Mouse (Mus musculus): ENCODE data around the gene Dirc2. TPM values are rescaled to one million over a fixed set of nuclear protein-coding genes. Genes with fewer than 3 reads are reported as not detected.
A peak's percentile ranks its signal among the peaks of the same experiment; 100 is the strongest.

Dirc2 gene
- polyA plus RNA-seq, 1 experiment from 2014 or later, result 11.1 TPM

GRCm38 (mm10) chr16:35681327-35682108 lies 87.6 kb downstream of the Dirc2 start:
- no peak; the same call in 1 of the 2 replicates for ATAC-seq (ENCODE audit: extremely low read depth, insufficient number of reproducible peaks, low FRiP score, low TSS enrichment)
- no peaks in the 10 kb centered on the region for H3K27me3 ChIP-seq (replicated peaks)
- H3K27ac ChIP-seq (replicated peaks), result peak overlapping the region; percentile 68
- peak overlapping the region; percentile 21; the same call in 1 of the 2 replicates for H3K9ac ChIP-seq
- H3K9me3 ChIP-seq, result no peaks in the 10 kb centered on the region
- WGBS, result 54% methylated on average over 17 of the region's 17 CpGs
- H3K4me3 ChIP-seq, result no peak overlapping the region
- peaks cover 15% of the 10 kb centered on the region for H3K4me1 ChIP-seq
- H3K4me2 ChIP-seq, result no peak overlapping the region
- no peaks in the 10 kb centered on the region for H3K36me3 ChIP-seq

- no peaks in the 10 kb centered on the region for H3K9me3 ChIP-seq
- no peak overlapping the region for H3K4me2 ChIP-seq
- WGBS, result 13% methylated on average over 3 of the region's 3 CpGs
- peaks cover 15% of the 10 kb centered on the region for H3K4me1 ChIP-seq
- H3K27ac ChIP-seq (replicated peaks), result no peak overlapping the region
- H3K9ac ChIP-seq, result no peak overlapping the region
- ATAC-seq (ENCODE audit: extremely low read depth, insufficient number of reproducible peaks, low FRiP score, low TSS enrichment), result no peak
- H3K36me3 ChIP-seq, result no peaks in the 10 kb centered on the region
- no peak overlapping the region for H3K4me3 ChIP-seq
- H3K27me3 ChIP-seq (replicated peaks), result no peaks in the 10 kb centered on the region
These were observed 90.7 kb downstream of the Dirc2 start for GRCm38 (mm10) chr16:35678476-35678875.

- no peaks in the 10 kb centered on the region for H3K27me3 ChIP-seq (replicated peaks)
- H3K9me3 ChIP-seq, result no peaks in the 10 kb centered on the region
- WGBS, result 32% methylated on average over 8 of the region's 8 CpGs
- H3K4me3 ChIP-seq, result no peak overlapping the region
- no peak for ATAC-seq (ENCODE audit: extremely low read depth, insufficient number of reproducible peaks, low FRiP score, low TSS enrichment)
- peaks cover 15% of the 10 kb centered on the region for H3K4me1 ChIP-seq
- H3K36me3 ChIP-seq, result no peaks in the 10 kb centered on the region
- no peak overlapping the region for H3K4me2 ChIP-seq
- H3K9ac ChIP-seq, result no peak overlapping the region
- H3K27ac ChIP-seq (replicated peaks), result no peak overlapping the region
These were observed 91.5 kb downstream of the Dirc2 start for GRCm38 (mm10) chr16:35677511-35678113.

DNA sequence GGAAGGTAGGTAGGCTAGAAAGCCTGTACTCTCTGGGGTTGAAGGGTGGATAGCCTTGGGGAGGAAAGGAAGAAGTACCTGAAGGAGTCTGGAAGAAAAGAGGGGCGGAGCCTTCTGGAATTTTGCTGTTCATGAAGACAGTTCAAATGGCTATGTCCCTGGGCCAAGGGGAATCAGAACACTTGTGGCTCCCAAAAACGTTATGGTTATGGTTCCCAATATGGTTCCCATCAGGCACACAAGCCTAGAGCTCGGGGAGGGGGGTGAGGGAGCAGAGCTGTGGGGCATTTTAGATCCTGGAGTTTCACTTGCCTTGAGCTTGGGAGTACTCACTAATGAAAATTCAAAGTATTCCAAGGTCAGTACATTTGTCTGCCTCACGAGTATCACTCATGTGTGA lies 104.3 kb downstream of the Dirc2 start:
- Histone ChIP-seq H3K4me2 (no peak overlapping the region), H3K4me3 (no peak overlapping the region), H3K9me3 (no peaks in the 10 kb centered on the region), H3K4me1 (peaks cover 7% of the 10 kb centered on the region), H3K27ac (replicated peaks) (no peak overlapping the region), H3K27me3 (replicated peaks) (peaks cover 42% of the 10 kb centered on the region), H3K36me3 (no peaks in the 10 kb centered on the region), H3K9ac (no peak overlapping the region)
- 72% methylated on average over 4 of the region's 4 CpGs for WGBS
- no peak for ATAC-seq (ENCODE audit: extremely low read depth, insufficient number of reproducible peaks, low FRiP score, low TSS enrichment)

GRCm38 (mm10) chr16:35663831-35664414 lies 105.2 kb downstream of the Dirc2 start:
- H3K9ac ChIP-seq, result no peak overlapping the region
- 89% methylated on average over 9 of the region's 9 CpGs for WGBS
- ATAC-seq (ENCODE audit: extremely low read depth, insufficient number of reproducible peaks, low FRiP score, low TSS enrichment), result no peak
- H3K36me3 ChIP-seq, result no peaks in the 10 kb centered on the region
- no peaks in the 10 kb centered on the region for H3K9me3 ChIP-seq
- peaks cover 11% of the 10 kb centered on the region for H3K4me1 ChIP-seq
- peaks cover 51% of the 10 kb centered on the region for H3K27me3 ChIP-seq (replicated peaks)
- no peak overlapping the region for H3K4me2 ChIP-seq
- H3K4me3 ChIP-seq, result no peak overlapping the region
- H3K27ac ChIP-seq (replicated peaks), result no peak overlapping the region

GRCm38 (mm10) chr16:35660222-35660621 lies 108.9 kb downstream of the Dirc2 start:
- peak overlapping the region; percentile 68 for H3K9ac ChIP-seq
- no peaks in the 10 kb centered on the region for H3K9me3 ChIP-seq
- H3K4me3 ChIP-seq, result peak overlapping the region; percentile 54
- ATAC-seq (ENCODE audit: extremely low read depth, insufficient number of reproducible peaks, low FRiP score, low TSS enrichment), result no peak
- H3K4me1 ChIP-seq, result peaks cover 11% of the 10 kb centered on the region
- peaks cover 84% of the 10 kb centered on the region for H3K27me3 ChIP-seq (replicated peaks)
- WGBS, result 5% methylated on average over 36 of the region's 36 CpGs
- H3K27ac ChIP-seq (replicated peaks), result no peak overlapping the region
- H3K4me2 ChIP-seq, result peak overlapping the region; percentile 82
- no peaks in the 10 kb centered on the region for H3K36me3 ChIP-seq

GRCm38 (mm10) chr16:35653951-35654350 lies 115.2 kb downstream of the Dirc2 start:
- Histone ChIP-seq H3K27ac (replicated peaks) (no peak overlapping the region), H3K36me3 (no peaks in the 10 kb centered on the region), H3K9ac (no peak overlapping the region), H3K4me3 (no peak overlapping the region), H3K4me2 (no peak overlapping the region), H3K27me3 (replicated peaks) (peaks cover 50% of the 10 kb centered on the region), H3K9me3 (no peaks in the 10 kb centered on the region), H3K4me1 (no peaks in the 10 kb centered on the region)
- no peak for ATAC-seq (ENCODE audit: extremely low read depth, insufficient number of reproducible peaks, low FRiP score, low TSS enrichment)
- 85% methylated on average over 5 of the region's 5 CpGs for WGBS

- H3K4me1 ChIP-seq, result no peaks in the 10 kb centered on the region
- H3K27me3 ChIP-seq (replicated peaks), result peaks cover 40% of the 10 kb centered on the region
- no peak overlapping the region for H3K27ac ChIP-seq (replicated peaks)
- no peak for ATAC-seq (ENCODE audit: extremely low read depth, insufficient number of reproducible peaks, low FRiP score, low TSS enrichment)
- no peak overlapping the region for H3K4me2 ChIP-seq
- no peaks in the 10 kb centered on the region for H3K36me3 ChIP-seq
- 77% methylated on average over 3 of the region's 3 CpGs for WGBS
- H3K9ac ChIP-seq, result no peak overlapping the region
- H3K4me3 ChIP-seq, result no peak overlapping the region
- H3K9me3 ChIP-seq, result no peaks in the 10 kb centered on the region
These were observed 116.5 kb downstream of the Dirc2 start for GRCm38 (mm10) chr16:35652706-35653105.

DNA sequence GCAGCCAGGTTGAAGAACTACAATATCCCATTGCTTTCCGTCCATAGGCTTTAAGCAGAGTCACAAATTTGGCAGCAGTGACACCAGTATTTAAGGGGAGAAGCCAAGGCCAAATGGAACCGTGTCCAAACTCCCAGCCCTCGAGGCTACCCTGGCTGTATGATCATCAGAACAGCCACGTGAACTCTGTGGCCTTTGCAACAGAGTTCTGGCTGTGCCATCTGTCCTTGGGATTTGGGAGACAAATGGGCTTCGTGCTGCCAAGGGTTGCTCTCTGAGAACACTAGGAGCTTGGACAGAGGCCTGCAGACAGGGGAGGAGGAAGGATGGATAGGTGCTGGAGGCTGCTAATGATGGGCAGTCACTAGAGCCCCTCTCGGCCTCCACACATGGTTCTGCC lies 117.0 kb downstream of the Dirc2 start:
- no peak overlapping the region for H3K27ac ChIP-seq (replicated peaks)
- no peak for ATAC-seq (ENCODE audit: extremely low read depth, insufficient number of reproducible peaks, low FRiP score, low TSS enrichment)
- 51% methylated on average over 6 of the region's 6 CpGs for WGBS
- no peak overlapping the region for H3K4me3 ChIP-seq
- no peaks in the 10 kb centered on the region for H3K9me3 ChIP-seq
- H3K9ac ChIP-seq, result no peak overlapping the region
- H3K4me1 ChIP-seq, result no peaks in the 10 kb centered on the region
- H3K4me2 ChIP-seq, result no peak overlapping the region
- H3K36me3 ChIP-seq, result no peaks in the 10 kb centered on the region
- H3K27me3 ChIP-seq (replicated peaks), result peaks cover 40% of the 10 kb centered on the region

DNA sequence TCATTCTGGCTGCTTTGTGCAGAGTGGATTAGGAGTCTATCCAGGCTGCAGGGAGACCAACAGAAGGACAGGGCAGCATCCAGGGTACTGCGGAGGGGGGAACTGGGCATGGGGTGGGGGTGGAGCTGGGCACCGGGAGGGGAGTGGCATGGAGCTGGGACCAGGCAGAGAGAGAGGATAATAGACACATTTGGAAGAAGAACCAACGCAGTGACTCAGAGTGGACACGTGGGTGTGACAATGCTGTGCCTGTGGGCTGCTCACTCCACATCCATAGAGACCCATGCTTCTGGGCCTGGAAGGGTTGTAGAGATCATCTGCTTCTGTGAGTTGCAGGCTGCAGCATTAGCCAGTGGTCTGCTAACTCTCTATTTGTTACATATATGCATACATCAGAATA lies 120.3 kb downstream of the Dirc2 start:
- H3K36me3 ChIP-seq, result no peaks in the 10 kb centered on the region
- H3K4me3 ChIP-seq, result no peak overlapping the region
- peaks cover 42% of the 10 kb centered on the region for H3K27me3 ChIP-seq (replicated peaks)
- ATAC-seq (ENCODE audit: extremely low read depth, insufficient number of reproducible peaks, low FRiP score, low TSS enrichment), result no peak
- H3K27ac ChIP-seq (replicated peaks), result no peak overlapping the region
- H3K4me2 ChIP-seq, result no peak overlapping the region
- no peaks in the 10 kb centered on the region for H3K9me3 ChIP-seq
- H3K4me1 ChIP-seq, result no peaks in the 10 kb centered on the region
- no peak overlapping the region for H3K9ac ChIP-seq
- 70% methylated on average over 4 of the region's 4 CpGs for WGBS

Measured in heart, embryonic 13.5 days (tissue).